Mouse (Mus musculus) yolk sac, embryonic 10.5 days (tissue): ENCODE measurements around the gene Abcc12.
A peak's percentile ranks its signal among the peaks of the same experiment; 100 is the strongest.

Experiments used
- DNase-seq: peaks from one replicate; pipeline ENCODE4 v3.0.0-alpha.2; 2017; ENCODE audit warnings: low spot score

The Abcc12 gene

GRCm38 (mm10) chr8:86580458-86580857 is at the start of gene Abcc12:
Gene Abcc12, minus strand, starts transcription at chr8:86580686.
- no peak for DNase-seq

- no peak for DNase-seq
Observed at GRCm38 (mm10) chr8:86630212-86630611, 49.7 kb upstream of the Abcc12 start.

DNA sequence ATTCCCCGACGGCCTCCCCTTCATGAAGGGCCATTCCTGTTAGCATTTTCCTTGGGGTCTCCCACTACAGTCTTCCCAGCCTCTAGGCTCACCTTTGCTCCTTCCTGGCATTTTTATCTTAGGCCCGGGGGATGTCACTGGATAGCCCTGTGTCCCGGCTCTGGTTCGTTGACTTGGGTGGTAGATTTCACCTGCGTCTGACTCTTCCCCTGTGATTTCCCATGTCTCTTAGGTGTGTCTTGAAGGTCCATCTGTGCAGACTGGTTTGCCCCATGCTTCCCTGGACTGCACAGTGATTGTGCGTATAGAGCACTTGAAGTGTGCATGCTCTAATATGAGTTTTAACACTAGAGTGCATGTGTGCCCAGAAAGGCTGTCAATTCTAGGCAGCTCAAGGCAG is 44.4 kb upstream of the Abcc12 start:
- no peak for DNase-seq

- DNase-seq, result peak; percentile 97
Observed at GRCm38 (mm10) chr8:86623911-86624731, 43.6 kb upstream of the Abcc12 start, which contains the start of gene Lonp2. Gene Lonp2, plus strand, starts transcription at chr8:86624043.

GRCm38 (mm10) chr8:86623551-86623910 is 43.0 kb upstream of the Abcc12 start:
- DNase-seq, result no peak

GRCm38 (mm10) chr8:86617759-86618387 is 37.4 kb upstream of the Abcc12 start:
- DNase-seq, result no peak

GRCm38 (mm10) chr8:86615095-86615769 is 34.7 kb upstream of the Abcc12 start:
- DNase-seq, result peak; percentile 12

GRCm38 (mm10) chr8:86613798-86614197 is 33.3 kb upstream of the Abcc12 start:
- no peak for DNase-seq

- DNase-seq, result no peak
Observed at GRCm38 (mm10) chr8:86604676-86605075, 24.2 kb upstream of the Abcc12 start.

DNA sequence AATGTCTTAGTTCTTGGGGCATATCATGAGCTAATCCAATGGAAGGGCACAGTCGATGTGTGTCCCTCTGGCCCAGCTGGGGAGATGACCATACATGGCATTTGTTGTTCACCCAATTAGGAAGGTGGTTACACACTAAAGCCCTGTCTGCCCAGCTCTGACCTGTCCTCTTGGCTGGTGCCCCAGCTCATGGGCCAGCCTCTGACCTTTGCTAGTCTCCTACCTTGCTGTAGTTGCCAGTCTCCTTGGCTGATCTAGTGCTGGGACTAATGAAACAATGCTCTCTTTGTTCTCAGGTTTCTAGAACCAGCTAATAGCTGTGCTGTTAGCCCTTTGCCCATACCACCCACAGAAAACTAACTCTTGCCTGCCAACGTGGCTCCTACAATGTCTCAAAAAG is 22.7 kb upstream of the Abcc12 start:
- DNase-seq, result no peak

DNA sequence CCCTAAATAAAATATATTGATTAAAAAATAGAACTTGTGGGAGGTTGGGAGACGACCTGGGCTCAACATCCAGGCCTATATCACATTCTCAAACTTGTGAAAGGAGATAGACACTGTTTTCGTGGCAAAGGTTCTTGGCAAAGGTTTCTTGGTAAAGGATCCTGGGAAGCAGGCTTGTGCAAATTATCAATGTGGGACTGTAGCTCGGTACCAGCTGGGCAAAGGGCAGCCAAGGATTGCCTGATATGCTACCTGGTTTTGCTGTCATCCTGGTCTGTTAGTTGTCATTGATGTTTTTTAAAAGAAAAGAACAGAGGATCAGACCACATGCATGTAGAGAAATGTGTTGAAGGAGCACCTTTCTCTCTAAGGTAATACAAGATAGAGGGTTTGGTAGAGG is 19.8 kb upstream of the Abcc12 start:
- no peak for DNase-seq

GRCm38 (mm10) chr8:86599299-86599698 is 18.8 kb upstream of the Abcc12 start:
- no peak for DNase-seq

GRCm38 (mm10) chr8:86597681-86598080 is 17.2 kb upstream of the Abcc12 start:
- DNase-seq, result no peak

DNA sequence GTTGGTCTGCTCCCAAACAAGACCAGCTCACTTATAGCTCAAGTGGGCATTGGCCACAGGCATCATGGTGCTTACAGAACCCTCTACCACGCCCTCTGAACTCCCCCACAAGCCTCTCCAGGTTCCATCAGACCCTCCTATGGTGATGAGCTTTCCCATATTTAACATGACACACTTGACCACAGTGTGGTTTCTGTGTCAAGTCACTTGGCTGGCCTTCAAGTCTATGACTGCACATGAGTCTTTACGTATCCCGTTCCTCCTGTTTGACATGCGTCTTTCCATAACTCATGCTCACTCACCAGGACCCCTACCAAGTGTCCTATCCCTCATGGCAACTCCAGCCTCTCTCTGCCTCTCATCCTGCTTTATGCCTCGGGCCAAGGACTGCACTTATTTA is 15.2 kb upstream of the Abcc12 start:
- no peak for DNase-seq

DNA sequence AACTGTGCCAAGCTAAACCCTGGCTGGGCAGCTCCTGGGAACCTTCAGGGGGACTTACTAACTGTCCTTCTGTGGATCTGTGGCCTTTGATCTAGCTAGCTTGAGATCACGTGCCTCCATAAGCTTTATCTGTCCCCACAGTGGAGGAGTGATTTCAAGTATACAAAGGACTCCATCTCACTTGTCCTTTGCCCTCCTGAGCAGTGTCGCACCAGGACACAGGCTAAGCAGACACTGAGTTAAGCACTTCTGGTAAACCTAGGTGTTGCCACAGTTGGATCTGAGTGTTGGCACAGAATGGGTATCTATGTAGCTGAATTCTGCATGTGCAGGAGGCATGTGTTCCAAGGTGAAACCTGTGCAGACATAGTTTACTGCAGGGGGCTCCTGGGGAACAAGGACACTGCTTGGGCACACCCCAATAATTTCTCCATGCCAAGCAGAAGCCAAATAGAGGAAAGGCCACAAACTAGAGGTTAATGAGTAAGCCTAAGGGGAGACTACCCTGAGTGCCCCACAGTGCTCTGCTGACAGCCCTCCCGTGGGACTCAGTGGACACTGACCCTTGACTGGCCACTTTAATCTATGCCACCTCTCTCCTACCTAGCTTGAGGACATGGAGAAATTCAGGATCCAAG is 13.8 kb upstream of the Abcc12 start:
- peak; percentile 37 for DNase-seq

GRCm38 (mm10) chr8:86593099-86593498 is 12.6 kb upstream of the Abcc12 start:
- peak; percentile 58 for DNase-seq

DNA sequence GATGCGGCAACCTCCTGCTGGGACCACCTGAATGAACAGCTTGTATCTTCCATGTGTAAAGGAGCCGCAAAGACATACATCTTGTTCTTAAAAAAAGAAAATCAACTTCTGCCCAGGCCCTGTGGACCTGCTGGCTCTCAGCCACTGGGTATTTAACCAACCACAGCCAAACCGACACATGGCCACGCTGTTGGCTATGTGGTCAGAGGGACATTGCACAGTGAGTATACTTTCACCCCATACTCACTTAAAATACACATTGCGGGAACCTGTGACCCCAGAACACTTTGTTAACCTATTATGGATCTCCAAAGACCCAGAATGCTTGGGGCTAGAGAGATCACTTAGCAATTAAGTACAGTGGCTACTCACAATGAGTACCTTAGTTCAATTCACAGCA is 7.9 kb upstream of the Abcc12 start:
- DNase-seq, result no peak

DNA sequence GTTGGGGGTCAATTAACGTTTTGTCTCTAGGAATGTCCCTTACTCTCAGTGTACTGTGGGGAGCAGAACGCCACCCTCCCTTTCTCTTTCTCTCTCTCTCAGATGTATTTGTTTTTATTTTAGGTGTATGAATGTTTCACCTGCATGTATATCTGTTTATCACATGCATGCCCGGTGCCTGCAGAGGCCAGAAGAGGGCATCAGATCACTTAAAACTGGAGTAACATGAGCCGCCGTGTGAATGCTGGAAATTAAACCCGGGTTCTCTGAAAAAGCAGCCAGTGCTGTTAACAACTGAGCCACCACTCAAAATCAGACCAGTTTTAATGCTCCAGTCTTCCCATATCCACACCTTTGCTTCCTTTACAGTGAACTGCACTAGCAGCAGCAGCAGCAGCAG is 6.2 kb upstream of the Abcc12 start:
- DNase-seq, result no peak

GRCm38 (mm10) chr8:86586058-86586457 is 5.6 kb upstream of the Abcc12 start:
- DNase-seq, result no peak

DNA sequence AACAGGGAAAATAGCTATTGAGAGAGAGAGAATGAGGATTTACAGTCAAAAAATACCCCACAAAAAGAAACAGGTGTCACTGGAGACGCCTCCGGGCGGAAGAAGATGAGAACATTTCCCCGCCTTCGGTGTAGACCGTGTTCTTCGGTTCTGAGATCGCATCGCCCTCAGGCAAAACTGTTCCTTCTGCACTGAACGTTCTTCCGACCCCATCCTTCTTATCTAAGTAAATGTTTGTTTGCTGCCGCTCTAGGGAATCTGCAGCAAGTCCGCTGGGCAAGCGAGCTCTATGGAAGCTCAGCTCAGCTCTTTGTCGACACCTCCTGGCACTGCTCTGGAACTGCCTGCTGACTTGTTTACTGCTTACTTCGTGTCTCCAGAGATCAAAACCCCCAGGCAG is 5.0 kb upstream of the Abcc12 start:
- DNase-seq, result peak; percentile 68

DNA sequence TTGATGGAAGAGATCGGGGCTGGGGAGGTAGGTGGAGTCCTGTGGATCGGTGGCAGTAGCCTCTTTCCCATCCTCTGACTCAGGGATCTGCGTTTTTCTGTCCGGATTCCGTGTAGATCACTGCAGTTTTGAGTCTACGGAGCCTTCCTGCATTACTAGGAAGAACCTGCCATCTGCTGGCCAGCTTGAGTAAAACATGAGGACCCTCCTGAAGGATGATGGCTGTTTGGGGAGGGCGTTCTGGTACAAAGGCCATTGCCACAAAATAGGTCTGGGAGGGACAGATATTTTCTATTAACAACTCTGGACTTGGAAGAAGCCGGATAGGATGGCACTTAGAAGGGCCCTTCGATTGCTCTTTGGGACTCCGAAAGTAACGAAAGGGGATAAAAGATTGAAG is 4.6 kb upstream of the Abcc12 start:
- peak; percentile 74 for DNase-seq

- no peak for DNase-seq
Observed at GRCm38 (mm10) chr8:86581921-86582331, 1.4 kb upstream of the Abcc12 start.

GRCm38 (mm10) chr8:86578693-86579092 is 1.8 kb downstream of the Abcc12 start:
- DNase-seq, result no peak
